24 mouse cellular contexts compared by ENCODE assay signal in genomic region chr1:39205697-39206096, GRCm38 (mm10). TPM values are rescaled to one million over a fixed set of nuclear protein-coding genes. Genes with fewer than 3 reads are reported as not detected.
DNase-seq lines count a peak whose midpoint lies in the region; ATAC-seq and TF ChIP-seq lines count a peak whose summit lies in the region.
"Had no signal": no experiment of that assay in that cellular context is flagged by ENCODE, and none has a peak within 500 bp of the region (broad histone marks: within the 10 kb centered on the region; RNA-seq: fewer than 3 reads in every experiment).

No protein-coding gene starts in this region.

- H3K27ac ChIP-seq in left cerebral cortex, adult 2 months = peak overlapping the region; percentile 40; the same call in 1 of the 2 replicates
- H3K27ac ChIP-seq in intestine, embryonic 16.5 days (ENCODE audit: low read length) = no peak overlapping the region
- H3K27ac ChIP-seq in small intestine, adult 2 months (ENCODE audit: insufficient read depth, low read depth, low read length) = peak overlapping the region; percentile 97
- H3K27ac ChIP-seq: forebrain, embryonic 15.5 days; heart, embryonic 10.5 days; heart, embryonic 15.5 days; hindbrain, embryonic 12.5 days; hindbrain, postnatal 0 days; liver, embryonic 14.5 days; macrophage had no signal

- no peaks in the 10 kb centered on the region for H3K36me3 ChIP-seq in intestine, embryonic 16.5 days (ENCODE audit: control insufficient read depth, insufficient read depth, low read length)
- no peaks in the 10 kb centered on the region for H3K36me3 ChIP-seq in small intestine, adult 2 months (ENCODE audit: control insufficient read depth, insufficient read depth, low read length)
- H3K36me3 ChIP-seq: forebrain, embryonic 15.5 days; heart, embryonic 10.5 days; heart, embryonic 15.5 days; hindbrain, embryonic 12.5 days had no signal

- H3K4me3 ChIP-seq in left cerebral cortex, adult 2 months = no peak overlapping the region
- no peak overlapping the region for H3K4me3 ChIP-seq in intestine, embryonic 16.5 days (ENCODE audit: low read length)
- H3K4me3 ChIP-seq in small intestine, adult 2 months (ENCODE audit: low read depth, low read length) = no peak overlapping the region
- H3K4me3 ChIP-seq: forebrain, embryonic 15.5 days; heart, embryonic 10.5 days; heart, embryonic 15.5 days; hindbrain, embryonic 12.5 days had no signal

- intact Hi-C loops in left cerebral cortex, adult 2 months (cut with DNase I) = no loop called here
- intact Hi-C loops in left cerebral cortex, postnatal 4 days (cut with DNase I) = no loop called here
- intact Hi-C loops in left cerebral cortex, postnatal 10 days (cut with DNase I) = loop anchor here (10.0 kb wide), 1 partner anchor 319 kb away; no protein-coding TSS in a partner anchor

- 54% methylated on average over 4 of the region's 4 CpGs for WGBS in intestine, embryonic 16.5 days
- 26% methylated on average over 4 of the region's 4 CpGs for WGBS in small intestine, adult 2 months

- TF ChIP-seq CTCF in left cerebral cortex, adult 2 months (IDR thresholded peaks at IDR 0.05) = no peak
- TF ChIP-seq CTCF in small intestine, adult 2 months (IDR thresholded peaks at IDR 0.05; ENCODE audit: extremely low read depth, insufficient read length, insufficient replicate concordance, low read depth, low read length) = no peak

- no peak overlapping the region for H3K9ac ChIP-seq in intestine, embryonic 16.5 days (ENCODE audit: low read depth, low read length)
- H3K9ac ChIP-seq: forebrain, embryonic 15.5 days; heart, embryonic 15.5 days; hindbrain, embryonic 12.5 days; liver, embryonic 14.5 days had no signal

- no peak overlapping the region for H3K4me2 ChIP-seq in intestine, embryonic 16.5 days (ENCODE audit: low read depth, low read length)
- H3K4me2 ChIP-seq: forebrain, embryonic 15.5 days; heart, embryonic 15.5 days; hindbrain, embryonic 12.5 days had no signal

- DNase-seq in adrenal gland, postnatal 36 days = peak; percentile 4 to 15
- no peak for DNase-seq in adrenal gland, postnatal 10 days
- no peak for DNase-seq in left cerebral cortex, adult 2 months (ENCODE audit: extremely low spot score in 1 of 2, low spot score in 2 of 2)
- no peak for DNase-seq in left cerebral cortex, postnatal 4 days
- DNase-seq in left cerebral cortex, postnatal 10 days (ENCODE audit: extremely low spot score in 1 of 2, low spot score in 2 of 2) = no peak
- DNase-seq: cerebellum, adult 8-10 months; cerebellum, postnatal 25 days; heart, postnatal 36 days; kidney, adult 11 months; kidney, postnatal 14 days; lung, adult 2 months; lung, postnatal 10 days; midbrain, embryonic 14.5 days; right cerebral cortex, adult 18-20 months had no signal

- peak; percentile 73 for ATAC-seq in intestine, embryonic 16.5 days
- ATAC-seq: forebrain, embryonic 15.5 days; hindbrain, postnatal 0 days had no signal

- TF ChIP-seq POLR2A in small intestine, adult 2 months (IDR thresholded peaks at IDR 0.05; ENCODE audit: low read depth, low read length) = no peak

- no peaks in the 10 kb centered on the region for H3K9me3 ChIP-seq in intestine, embryonic 16.5 days (ENCODE audit: control insufficient read depth, low read length)
- H3K9me3 ChIP-seq: forebrain, embryonic 15.5 days; heart, embryonic 10.5 days; heart, embryonic 15.5 days; hindbrain, embryonic 12.5 days had no signal

- H3K4me1 ChIP-seq in intestine, embryonic 16.5 days (ENCODE audit: control insufficient read depth, insufficient read depth, low read length) = no peaks in the 10 kb centered on the region
- H3K4me1 ChIP-seq in small intestine, adult 2 months (ENCODE audit: control insufficient read depth, insufficient read depth, insufficient read length, low read length) = peaks cover 24% of the 10 kb centered on the region
- H3K4me1 ChIP-seq: forebrain, embryonic 15.5 days; hindbrain, embryonic 12.5 days had no signal

- no peaks in the 10 kb centered on the region for H3K27me3 ChIP-seq in intestine, embryonic 16.5 days (replicated peaks; ENCODE audit: control insufficient read depth, insufficient read depth, low read length)
- no peaks in the 10 kb centered on the region for H3K27me3 ChIP-seq in small intestine, adult 2 months (ENCODE audit: control insufficient read depth, insufficient read depth, low read length)
- H3K27me3 ChIP-seq: forebrain, embryonic 15.5 days; heart, embryonic 15.5 days; hindbrain, embryonic 12.5 days had no signal

RNA-seq across cellular contexts. Expression of gene Npas2, which starts 12.2 kb away (rescaled TPM):
- total RNA-seq in adrenal gland, postnatal 36 days (2021) = 1 to 10 TPM; 1.2 to 5.0 TPM
- 1 to 10 TPM; 6.2 to 7.6 TPM for total RNA-seq in adrenal gland, postnatal 10 days (2021)
- 10 to 100 TPM; 65.7 to 75.6 TPM for total RNA-seq in left cerebral cortex, adult 2 months (2021)
- 10 to 100 TPM; 36.5 to 38.2 TPM for total RNA-seq in left cerebral cortex, postnatal 4 days (2021)
- 0.70 and 0.91 TPM in 2 replicates for polyA plus RNA-seq in intestine, embryonic 16.5 days (2015; fragmentation: Nextera tagmentation; extraction: Ambion mirVana)
- polyA plus RNA-seq in small intestine, adult 2 months (2012; rRNA removed) = 16.1 and 77.6 TPM in 2 replicates
- total RNA-seq in left cerebral cortex, postnatal 10 days (2021) = 10 to 100 TPM; 39.9 to 41.8 TPM
- total RNA-seq: monocyte, adult 5-6 weeks had no signal

Comparison
In these comparisons a context has a peak if more than half of its experiments do, and no peak if none do; other contexts are left out.
1. DNase-seq: peak in adrenal gland, postnatal 36 days (2 of 2); none in adrenal gland, postnatal 10 days (single experiment), left cerebral cortex, adult 2 months (0 of 2), left cerebral cortex, postnatal 4 days (single experiment) and left cerebral cortex, postnatal 10 days (0 of 2).
2. RNA of gene Npas2, which starts 12.2 kb away (total RNA-seq): 65.7 to 75.6 TPM in left cerebral cortex, adult 2 months, 39.9 to 41.8 TPM in left cerebral cortex, postnatal 10 days and 36.5 to 38.2 TPM in left cerebral cortex, postnatal 4 days; 6.2 to 7.6 TPM in adrenal gland, postnatal 10 days and 1.2 to 5.0 TPM in adrenal gland, postnatal 36 days; every median in the first group is over 4 times any median in the second.